Mouse (Mus musculus) lung, postnatal 25 days (tissue): ENCODE data around the gene Art2b.
A peak's percentile ranks its signal among the peaks of the same experiment; 100 is the strongest.
"Not testable (repeated sequence)": the region's sequence is repeated elsewhere in the genome, so short reads cannot be mapped to it uniquely, and the experiment has no call there.

Experiments used
- DNase-seq: peaks from one replicate; pipeline ENCODE4 v3.0.0; 2022; ENCODE audit warnings: low spot score

Art2b gene

GRCm38 (mm10) chr7:101585408-101585807, at the start of gene Art2b:
Gene Art2b, minus strand, starts transcription at chr7:101585600.
- no peak for DNase-seq

- peak; percentile 17 for DNase-seq
Measured at GRCm38 (mm10) chr7:101634513-101634912, 49.1 kb upstream of the Art2b start.

DNA sequence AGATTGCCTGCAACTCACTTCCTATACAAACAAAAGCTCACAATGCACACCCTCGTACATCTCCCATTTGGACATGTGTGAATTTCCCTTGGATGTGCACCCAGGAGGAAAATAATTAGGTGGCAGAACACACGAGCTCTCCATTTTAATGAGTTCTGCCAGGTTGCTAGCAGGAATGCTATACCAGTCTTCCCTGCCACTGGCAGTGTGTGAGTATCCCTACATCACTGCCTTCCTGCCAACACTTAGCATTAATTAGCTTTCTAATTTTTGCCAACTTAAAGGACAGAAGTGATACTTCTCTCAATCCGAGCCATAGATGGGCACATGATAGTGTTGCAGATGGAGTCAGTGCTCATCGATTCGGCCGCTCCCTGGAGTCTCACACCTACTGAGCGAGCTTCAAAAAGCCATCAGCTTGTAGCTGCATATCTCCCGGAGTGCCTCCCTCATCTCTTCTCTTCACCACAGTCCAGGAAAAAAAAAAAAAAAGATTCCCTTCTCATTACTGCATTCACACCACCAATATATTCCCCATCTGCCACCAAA, 48.3 kb upstream of the Art2b start:
- no peak for DNase-seq

- no peak for DNase-seq
Measured at GRCm38 (mm10) chr7:101628481-101628880, 43.1 kb upstream of the Art2b start.

GRCm38 (mm10) chr7:101627166-101627565, 41.8 kb upstream of the Art2b start:
- DNase-seq = not testable (repeated sequence)

DNA sequence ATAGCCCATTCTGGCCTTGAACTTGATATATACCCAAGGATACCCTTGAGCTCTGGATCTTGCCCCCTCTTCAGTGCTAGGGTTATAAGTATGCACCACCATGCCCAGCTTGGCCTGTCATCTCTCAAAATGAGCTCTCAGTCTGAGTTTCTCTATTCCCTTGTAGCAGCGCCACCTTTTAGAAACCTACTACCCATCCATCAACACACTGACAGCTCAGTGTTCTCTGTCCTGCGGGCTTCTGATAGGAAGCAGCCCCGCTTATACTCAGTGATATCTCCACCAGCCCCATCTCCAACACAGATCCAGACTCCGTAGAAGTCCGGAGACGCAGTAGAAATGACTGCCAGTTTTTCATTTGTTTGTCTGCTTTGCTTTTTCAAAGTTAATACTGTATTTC, 38.9 kb upstream of the Art2b start:
- DNase-seq = no peak

DNA sequence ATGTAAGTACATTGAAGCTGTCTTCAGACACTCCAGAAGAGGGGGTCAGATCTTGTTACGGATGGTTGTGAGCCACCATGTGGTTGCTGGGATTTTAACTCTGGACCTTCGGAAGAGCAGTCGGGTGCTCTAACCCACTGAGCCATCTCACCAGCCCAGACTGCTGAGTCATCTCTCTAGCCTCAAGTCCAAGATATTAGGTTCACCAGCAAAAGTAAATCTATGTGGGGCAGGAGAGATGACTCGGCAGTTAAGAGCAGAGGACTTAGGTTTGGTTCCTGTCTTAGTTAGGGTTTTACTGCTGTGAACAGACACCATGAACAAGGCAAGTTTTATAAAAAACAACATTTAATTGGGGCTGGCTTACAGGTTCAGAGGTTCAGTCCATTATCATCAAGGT, 36.5 kb upstream of the Art2b start:
- DNase-seq = not testable (repeated sequence)

GRCm38 (mm10) chr7:101620373-101620772, 35.0 kb upstream of the Art2b start:
- peak; percentile 17 for DNase-seq

DNA sequence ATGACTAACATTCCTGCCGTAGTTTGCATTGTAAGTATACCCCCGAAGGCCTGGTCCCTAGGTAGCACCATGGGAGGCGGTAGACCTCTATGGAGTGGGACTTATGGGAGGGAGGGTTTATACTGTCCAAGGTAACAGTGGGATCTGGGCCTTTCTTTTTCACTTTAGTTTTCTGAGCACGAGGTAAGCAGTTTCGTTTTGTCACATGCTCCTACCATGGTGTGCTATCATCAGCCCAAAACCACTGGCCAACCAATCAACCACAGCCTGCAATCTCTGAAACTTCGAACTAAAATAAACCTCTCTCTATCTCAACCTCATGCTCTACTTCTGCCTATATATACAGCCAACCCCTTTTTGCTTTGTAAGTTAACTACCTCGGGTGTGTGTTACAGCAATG, 32.9 kb upstream of the Art2b start:
- no peak for DNase-seq

GRCm38 (mm10) chr7:101617438-101618165, 32.2 kb upstream of the Art2b start:
- no peak for DNase-seq

GRCm38 (mm10) chr7:101616136-101616835, 30.9 kb upstream of the Art2b start:
- DNase-seq = no peak

DNA sequence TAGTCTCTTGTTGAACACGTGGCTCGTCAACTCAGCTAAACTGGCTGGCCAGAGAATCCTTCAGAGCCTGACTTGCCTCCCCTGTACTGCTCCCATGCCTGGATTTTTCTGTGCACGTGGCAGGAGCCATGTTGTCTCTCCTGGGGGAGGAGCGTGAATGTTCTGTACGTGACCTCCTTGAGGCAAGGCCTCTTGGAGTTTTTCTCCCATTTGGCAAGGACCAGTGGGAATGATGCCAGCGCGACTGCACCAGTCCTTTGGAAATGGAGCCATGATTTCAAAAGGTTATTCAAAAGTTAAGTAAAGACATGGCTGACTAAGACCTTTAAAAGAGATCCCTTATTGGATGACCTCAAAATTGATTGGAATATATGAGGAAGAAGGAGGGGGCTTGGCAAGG, 30.0 kb upstream of the Art2b start:
- DNase-seq = peak; percentile 10

DNA sequence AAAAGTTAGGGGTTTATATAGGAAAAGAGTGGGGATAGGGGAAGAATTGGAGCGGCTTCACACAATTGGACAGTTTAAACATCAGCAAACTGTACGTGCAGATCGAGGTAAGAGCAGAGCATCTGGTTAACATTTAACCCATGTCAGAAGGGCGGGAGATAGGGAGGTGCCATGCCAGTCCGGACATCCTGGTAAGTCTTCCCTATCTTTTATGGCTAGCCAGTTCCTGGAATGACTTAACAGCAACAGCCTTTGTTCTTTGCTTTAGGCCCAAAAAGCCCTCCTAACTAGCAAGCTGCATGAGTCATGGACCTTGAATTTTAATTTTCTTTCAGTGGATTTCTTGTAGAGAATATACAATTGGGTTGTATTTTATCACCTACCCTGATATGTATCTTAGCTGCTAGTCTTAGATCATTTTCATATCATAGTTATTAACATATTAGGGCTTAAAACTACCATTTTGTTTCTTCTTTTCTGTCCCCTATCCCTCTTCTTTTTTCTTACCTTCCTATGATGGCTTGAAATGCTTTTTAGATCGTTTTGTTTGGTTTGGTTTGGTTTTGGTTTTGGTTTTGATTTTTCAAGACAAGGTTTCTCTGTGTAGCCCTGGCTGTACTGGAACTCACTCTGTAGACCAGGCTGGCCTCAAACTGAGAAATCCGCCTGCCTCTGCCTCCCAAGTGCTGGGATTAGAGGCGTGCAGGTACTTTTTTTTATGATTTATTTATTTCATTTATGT, 27.6 kb upstream of the Art2b start:
- DNase-seq = not testable (repeated sequence)

- peak; percentile 14 for DNase-seq
Measured at GRCm38 (mm10) chr7:101607845-101608244, 22.4 kb upstream of the Art2b start.

DNA sequence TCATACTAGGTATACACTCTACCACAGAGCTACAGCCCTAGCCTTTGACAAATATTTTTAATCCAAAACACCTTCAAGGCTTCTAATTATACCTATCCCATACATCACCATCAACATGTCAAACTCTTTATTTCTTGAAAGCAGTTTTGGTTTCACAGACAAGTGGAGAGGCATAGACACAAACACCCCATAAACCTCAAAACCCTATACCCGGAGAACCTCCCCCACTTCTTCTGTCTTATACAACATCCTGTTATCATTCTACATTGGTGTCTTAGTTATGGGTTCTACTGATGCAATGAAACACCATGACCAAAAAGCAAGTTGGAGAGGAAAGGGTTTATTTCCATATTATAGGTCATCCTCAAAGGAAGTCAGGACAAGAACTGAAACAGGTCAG, 15.0 kb upstream of the Art2b start:
- peak; percentile 5 for DNase-seq

- DNase-seq = no peak
Measured at GRCm38 (mm10) chr7:101598482-101598881, 13.1 kb upstream of the Art2b start.

DNA sequence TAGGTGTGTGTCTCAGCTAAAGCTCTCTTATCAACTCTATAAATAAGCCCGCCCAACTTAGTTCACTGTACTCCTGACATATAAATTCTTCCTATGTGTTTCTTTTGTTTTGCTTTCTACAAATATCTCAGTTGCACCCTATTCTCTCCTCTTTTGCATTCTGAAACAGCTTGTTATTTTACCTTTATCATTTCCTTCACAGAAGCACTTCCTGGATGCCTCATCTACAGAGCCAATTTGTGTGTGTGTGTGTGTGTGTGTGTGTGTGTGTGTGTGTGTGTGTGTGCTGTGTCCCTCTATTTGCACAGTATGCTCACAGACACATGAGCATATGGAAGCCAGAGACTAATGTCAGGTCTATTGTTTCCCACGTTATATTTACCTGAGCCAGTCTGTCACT, 9.6 kb upstream of the Art2b start:
- no peak for DNase-seq

DNA sequence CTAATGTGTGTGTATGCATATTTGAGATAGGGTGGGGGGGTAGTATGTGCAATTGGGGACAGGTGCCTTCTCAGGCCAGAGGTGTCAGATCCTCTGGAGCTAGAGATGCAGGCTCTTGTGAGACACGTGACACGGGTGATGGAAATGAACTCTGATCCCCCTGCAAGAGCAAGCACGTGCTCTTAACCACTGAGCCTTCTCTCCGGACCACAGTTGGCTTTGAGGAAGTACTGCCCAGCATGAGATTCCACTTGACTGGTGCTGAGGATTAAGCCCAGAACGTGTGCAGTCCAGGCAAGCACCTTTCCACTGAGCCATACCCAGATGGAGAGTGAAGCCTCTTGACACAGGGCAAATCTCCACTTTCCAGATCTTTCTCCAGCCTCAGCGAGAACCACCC, 1.1 kb downstream of the Art2b start:
- not testable (repeated sequence) for DNase-seq

GRCm38 (mm10) chr7:101582012-101582411, 3.4 kb downstream of the Art2b start:
- no peak for DNase-seq

GRCm38 (mm10) chr7:101580863-101581262, 4.5 kb downstream of the Art2b start:
- peak; percentile 19 for DNase-seq

- no peak for DNase-seq
Measured at GRCm38 (mm10) chr7:101574413-101574812, 11.0 kb downstream of the Art2b start.

GRCm38 (mm10) chr7:101573636-101574035, 11.8 kb downstream of the Art2b start:
- DNase-seq = not testable (repeated sequence)

- no peak for DNase-seq
Measured at GRCm38 (mm10) chr7:101564086-101564485, 21.3 kb downstream of the Art2b start.
